Mouse (Mus musculus) lung, postnatal 36 days (tissue): ENCODE measurements around the gene C1rb.
"Not testable (repeated sequence)": the region's sequence is repeated elsewhere in the genome, so short reads cannot be mapped to it uniquely, and the experiment has no call there.

Source experiments
- DNase-seq: peaks from one replicate; pipeline ENCODE4 v3.0.0; 2022; ENCODE audit warnings: mixed read lengths

Gene C1rb

DNA sequence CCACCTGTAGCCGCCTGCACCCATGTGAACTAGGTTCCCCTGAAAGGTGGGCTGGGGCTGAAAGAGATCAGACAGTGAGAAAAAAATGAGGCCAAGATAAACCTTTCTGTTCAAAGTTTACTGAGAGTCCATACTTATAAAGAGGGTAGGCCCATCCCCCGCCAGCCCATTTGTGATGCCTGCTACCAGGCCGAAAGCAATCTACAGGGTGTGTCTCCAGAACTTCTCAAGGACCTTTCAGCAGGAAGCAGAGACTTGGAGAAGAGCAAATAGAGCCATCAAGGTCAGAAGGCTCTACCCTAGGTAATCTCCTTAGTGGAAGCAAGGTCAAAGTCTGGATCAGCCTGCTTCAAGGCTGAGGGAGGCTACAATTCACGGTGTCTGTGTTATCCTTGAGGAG lies 31.9 kb downstream of the C1rb start:
- DNase-seq: no peak

DNA sequence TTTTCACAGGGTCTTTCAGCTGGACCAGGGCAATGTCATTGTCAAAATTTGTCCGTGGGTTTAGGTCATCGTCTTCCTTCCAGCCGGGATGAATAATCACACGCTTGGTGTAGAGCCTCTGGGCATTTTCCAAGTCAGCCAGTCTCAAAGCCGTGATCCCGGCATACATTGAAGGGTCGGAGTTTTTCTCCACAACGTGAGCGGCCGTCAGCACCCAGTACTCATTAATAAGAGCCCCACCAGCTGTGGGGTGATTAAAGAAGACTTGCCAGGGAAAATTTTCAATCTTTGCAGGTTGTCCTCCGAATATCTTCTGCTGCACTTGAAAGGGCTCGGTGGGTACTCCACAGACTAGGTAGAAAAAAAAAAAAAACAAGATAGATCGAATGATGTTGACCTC lies 55.5 kb downstream of the C1rb start:
- no peak for DNase-seq

DNA sequence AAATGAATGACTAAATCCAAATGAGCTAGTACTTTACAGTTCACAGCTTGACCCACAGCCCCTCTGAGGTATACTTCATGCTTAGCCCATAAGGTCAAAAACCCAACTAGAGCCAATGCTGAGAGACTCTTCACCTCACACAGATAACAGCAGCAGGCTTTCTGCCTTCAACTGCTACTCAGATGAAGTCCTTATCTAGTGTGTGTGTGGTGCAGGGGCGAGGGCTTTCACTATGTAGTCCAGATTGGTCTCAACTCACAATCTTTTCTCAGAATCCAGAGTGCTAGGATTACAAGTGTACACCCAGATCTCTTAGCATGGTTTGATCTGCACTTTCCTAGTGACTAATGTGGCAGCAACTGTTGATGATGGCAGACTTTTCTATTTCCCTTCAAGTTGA lies 56.1 kb downstream of the C1rb start:
- DNase-seq: not testable (repeated sequence)

DNA sequence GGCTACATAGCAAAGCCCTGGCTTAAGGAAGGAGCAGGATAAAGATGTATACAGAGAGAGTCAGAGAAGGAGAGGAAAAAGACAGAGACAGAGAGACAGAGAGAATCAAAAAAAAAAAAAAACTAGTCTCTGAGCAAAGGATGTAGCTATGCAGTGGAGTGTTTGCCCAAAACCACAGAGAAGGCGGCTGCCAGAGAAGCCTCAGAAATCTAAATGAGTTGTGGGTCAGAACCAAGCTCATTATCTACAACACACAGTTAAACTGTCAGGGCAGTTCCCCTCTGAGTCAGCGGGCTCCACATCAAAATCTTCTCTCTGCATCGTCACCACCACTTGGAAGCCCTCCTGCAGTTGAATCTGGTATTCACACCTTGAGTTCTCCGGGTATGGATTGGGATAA lies 60.7 kb downstream of the C1rb start:
- no peak for DNase-seq
